ENCODE assay signal across 8 mouse cellular contexts in genomic region chr5:139371631-139372401, GRCm38 (mm10). TPM values are rescaled to one million over a fixed set of nuclear protein-coding genes. Genes with fewer than 3 reads are reported as not detected.
A peak's percentile ranks its signal among the peaks of the same experiment; 100 is the strongest.
DNase-seq lines count a peak whose midpoint lies in the region; ATAC-seq and TF ChIP-seq lines count a peak whose summit lies in the region.

No protein-coding gene starts in this region.

- TF ChIP-seq EP300 in liver, embryonic 14.5 days (IDR thresholded peaks at IDR 0.05; ENCODE audit: low read depth): peak; percentile 50

- DNase-seq in c-Kit-positive CD71-negative TER-119-negative erythroid progenitor cells, embryonic 14.5 days (ENCODE audit: low read depth): peak; percentile 87
- peak; percentile 91 for DNase-seq in forebrain, embryonic 10.5 days (ENCODE audit: extremely low spot score, low spot score)
- peak; percentile 97 for DNase-seq in kidney, postnatal 14 days
- peak; percentile 82 to 87 (median 85) for DNase-seq in liver, embryonic 14.5 days (ENCODE audit: low read depth in 3 of 3, low spot score in 3 of 3)
- DNase-seq in neural tube, embryonic 10.5 days (ENCODE audit: extremely low spot score, low spot score): peak; percentile 93

- peaks cover 26% of the 10 kb centered on the region; the same call in 1 of the 2 replicates for H3K36me3 ChIP-seq in E14TG2a.4 (ENCODE audit: insufficient read depth, low read length)
- H3K36me3 ChIP-seq in forebrain, embryonic 10.5 days (replicated peaks): no peaks in the 10 kb centered on the region
- H3K36me3 ChIP-seq in heart, embryonic 15.5 days: no peaks in the 10 kb centered on the region
- H3K36me3 ChIP-seq in liver, embryonic 14.5 days (replicated peaks; ENCODE audit: control insufficient read depth, insufficient read depth, low read depth): no peaks in the 10 kb centered on the region
- H3K36me3 ChIP-seq in stomach, embryonic 15.5 days: no peaks in the 10 kb centered on the region

- 3% methylated on average over 39 of the region's 39 CpGs for WGBS in forebrain, embryonic 10.5 days
- 1% methylated on average over 39 of the region's 39 CpGs for WGBS in heart, embryonic 15.5 days
- 2% methylated on average over 39 of the region's 39 CpGs for WGBS in liver, embryonic 14.5 days (ENCODE audit: insufficient replicate concordance)
- 1% methylated on average over 39 of the region's 39 CpGs for WGBS in stomach, embryonic 15.5 days

- no peaks in the 10 kb centered on the region for H3K9me3 ChIP-seq in E14TG2a.4 (ENCODE audit: low read length)
- H3K9me3 ChIP-seq in forebrain, embryonic 10.5 days: no peaks in the 10 kb centered on the region
- no peaks in the 10 kb centered on the region for H3K9me3 ChIP-seq in heart, embryonic 15.5 days (replicated peaks)
- no peaks in the 10 kb centered on the region for H3K9me3 ChIP-seq in liver, embryonic 14.5 days (ENCODE audit: control insufficient read depth, low read length)
- no peaks in the 10 kb centered on the region for H3K9me3 ChIP-seq in stomach, embryonic 15.5 days

- peak overlapping the region; percentile 84 for H3K9ac ChIP-seq in heart, embryonic 15.5 days
- peak overlapping the region; percentile 94 for H3K9ac ChIP-seq in liver, embryonic 14.5 days (replicated peaks)
- peak overlapping the region; percentile 73 for H3K9ac ChIP-seq in stomach, embryonic 15.5 days

- H3K4me3 ChIP-seq in E14TG2a.4 (replicated peaks; ENCODE audit: low read length): peak overlapping the region; percentile 79
- peak overlapping the region; percentile 70 for H3K4me3 ChIP-seq in forebrain, embryonic 10.5 days
- H3K4me3 ChIP-seq in heart, embryonic 15.5 days: peak overlapping the region; percentile 72
- H3K4me3 ChIP-seq in liver, embryonic 14.5 days (ENCODE audit: insufficient read depth in 1 of 2, low read depth in 2 of 2, low read length in 2 of 2): peak overlapping the region; percentile 54 to 59
- H3K4me3 ChIP-seq in stomach, embryonic 15.5 days (replicated peaks): peak overlapping the region; percentile 58

- H3K4me1 ChIP-seq in E14TG2a.4 (replicated peaks; ENCODE audit: low read depth, low read length): peaks cover 85% of the 10 kb centered on the region
- peaks cover 47% of the 10 kb centered on the region for H3K4me1 ChIP-seq in forebrain, embryonic 10.5 days
- H3K4me1 ChIP-seq in heart, embryonic 15.5 days (replicated peaks): peaks cover 34% of the 10 kb centered on the region
- H3K4me1 ChIP-seq in liver, embryonic 14.5 days (replicated peaks; ENCODE audit: control insufficient read depth in 2 of 2, insufficient read depth in 2 of 2, low read length in 1 of 2): peaks cover 34 to 67% of the 10 kb centered on the region in 2 experiments
- H3K4me1 ChIP-seq in stomach, embryonic 15.5 days: peaks cover 37% of the 10 kb centered on the region

- ATAC-seq in heart, embryonic 15.5 days (replicated peaks; ENCODE audit: insufficient number of reproducible peaks, insufficient read depth, low FRiP score, low read depth): peak; percentile 91
- ATAC-seq in liver, embryonic 14.5 days (ENCODE audit: insufficient read depth): peak; percentile 90
- peak; percentile 91 for ATAC-seq in stomach, embryonic 15.5 days (ENCODE audit: insufficient read depth, low FRiP score, low read depth)

- H3K27me3 ChIP-seq in E14TG2a.4 (ENCODE audit: insufficient read depth, low read length): no peaks in the 10 kb centered on the region
- H3K27me3 ChIP-seq in forebrain, embryonic 10.5 days (ENCODE audit: poor library complexity, severe bottlenecking): no peaks in the 10 kb centered on the region
- no peaks in the 10 kb centered on the region for H3K27me3 ChIP-seq in heart, embryonic 15.5 days
- H3K27me3 ChIP-seq in liver, embryonic 14.5 days (ENCODE audit: control insufficient read depth, insufficient read depth, low read length): no peaks in the 10 kb centered on the region
- no peaks in the 10 kb centered on the region for H3K27me3 ChIP-seq in stomach, embryonic 15.5 days (replicated peaks)

- TF ChIP-seq CTCF in E14TG2a.4 (conservative IDR thresholded peaks at IDR 0.05; ENCODE audit: low read length): no peak
- peak; percentile 40 for TF ChIP-seq CTCF in liver, embryonic 14.5 days (IDR thresholded peaks at IDR 0.05; ENCODE audit: low read depth)

- H3K27ac ChIP-seq in forebrain, embryonic 10.5 days: peak overlapping the region; percentile 95
- H3K27ac ChIP-seq in heart, embryonic 15.5 days: peak overlapping the region; percentile 86
- peak overlapping the region; percentile 83 for H3K27ac ChIP-seq in liver, embryonic 14.5 days
- H3K27ac ChIP-seq in stomach, embryonic 15.5 days: peak overlapping the region; percentile 79

- H3K4me2 ChIP-seq in heart, embryonic 15.5 days: peak overlapping the region; percentile 89
- H3K4me2 ChIP-seq in liver, embryonic 14.5 days (ENCODE audit: low read depth): peak overlapping the region; percentile 97
- peak overlapping the region; percentile 73 for H3K4me2 ChIP-seq in stomach, embryonic 15.5 days

RNA-seq across cellular contexts. Expression of gene Gpr146, which starts 5.7 kb away (rescaled TPM):
- 1.6 and 1.8 TPM in 2 replicates for polyA plus RNA-seq in forebrain, embryonic 10.5 days (2016; fragmentation: Nextera tagmentation; extraction: Ambion mirVana)
- 14.0 and 14.7 TPM in 2 replicates for polyA plus RNA-seq in heart, embryonic 15.5 days (2015; fragmentation: Nextera tagmentation; extraction: Ambion mirVana)
- polyA plus RNA-seq in liver, embryonic 14.5 days (2012; rRNA removed): 14.6 and 14.7 TPM in 2 replicates
- polyA plus RNA-seq in liver, embryonic 14.5 days (2014; fragmentation: Nextera tagmentation; extraction: Ambion mirVana): 18.4 and 20.1 TPM in 2 replicates
- polyA plus RNA-seq in stomach, embryonic 15.5 days (2015; fragmentation: Nextera tagmentation; extraction: Ambion mirVana): 2.7 and 3.3 TPM in 2 replicates

RNA-seq across cellular contexts. Expression of gene Cyp2w1, which starts 19.4 kb away (rescaled TPM):
- not detected in 2 replicates for polyA plus RNA-seq in forebrain, embryonic 10.5 days (2016; fragmentation: Nextera tagmentation; extraction: Ambion mirVana)
- polyA plus RNA-seq in heart, embryonic 15.5 days (2015; fragmentation: Nextera tagmentation; extraction: Ambion mirVana): 0.47 TPM in 1 of 2 replicates, not detected in the other
- polyA plus RNA-seq in liver, embryonic 14.5 days (2012; rRNA removed): 0.03 and 0.05 TPM in 2 replicates
- not detected in 2 replicates for polyA plus RNA-seq in liver, embryonic 14.5 days (2014; fragmentation: Nextera tagmentation; extraction: Ambion mirVana)
- polyA plus RNA-seq in stomach, embryonic 15.5 days (2015; fragmentation: Nextera tagmentation; extraction: Ambion mirVana): 8.5 and 11.6 TPM in 2 replicates

RNA-seq across cellular contexts. Expression of gene Cox19, which starts 20.6 kb away (rescaled TPM):
- polyA plus RNA-seq in forebrain, embryonic 10.5 days (2016; fragmentation: Nextera tagmentation; extraction: Ambion mirVana): 119 and 120 TPM in 2 replicates
- polyA plus RNA-seq in heart, embryonic 15.5 days (2015; fragmentation: Nextera tagmentation; extraction: Ambion mirVana): 69.7 and 77.3 TPM in 2 replicates
- polyA plus RNA-seq in liver, embryonic 14.5 days (2012; rRNA removed): 22.6 and 23.3 TPM in 2 replicates
- polyA plus RNA-seq in liver, embryonic 14.5 days (2014; fragmentation: Nextera tagmentation; extraction: Ambion mirVana): 61.4 and 62.3 TPM in 2 replicates
- 109 and 115 TPM in 2 replicates for polyA plus RNA-seq in stomach, embryonic 15.5 days (2015; fragmentation: Nextera tagmentation; extraction: Ambion mirVana)

RNA-seq across cellular contexts. Expression of gene C130050O18Rik, which starts 33.3 kb away (rescaled TPM):
- 0.15 and 0.34 TPM in 2 replicates for polyA plus RNA-seq in forebrain, embryonic 10.5 days (2016; fragmentation: Nextera tagmentation; extraction: Ambion mirVana)
- polyA plus RNA-seq in heart, embryonic 15.5 days (2015; fragmentation: Nextera tagmentation; extraction: Ambion mirVana): 0.63 and 0.76 TPM in 2 replicates
- 0.93 and 1.1 TPM in 2 replicates for polyA plus RNA-seq in liver, embryonic 14.5 days (2012; rRNA removed)
- polyA plus RNA-seq in liver, embryonic 14.5 days (2014; fragmentation: Nextera tagmentation; extraction: Ambion mirVana): 1.0 and 1.3 TPM in 2 replicates
- 0.72 and 1.1 TPM in 2 replicates for polyA plus RNA-seq in stomach, embryonic 15.5 days (2015; fragmentation: Nextera tagmentation; extraction: Ambion mirVana)

RNA-seq across cellular contexts. Expression of gene Adap1, which starts 46.4 kb away (rescaled TPM):
- 0.27 and 0.49 TPM in 2 replicates for polyA plus RNA-seq in forebrain, embryonic 10.5 days (2016; fragmentation: Nextera tagmentation; extraction: Ambion mirVana)
- 1.9 and 3.1 TPM in 2 replicates for polyA plus RNA-seq in heart, embryonic 15.5 days (2015; fragmentation: Nextera tagmentation; extraction: Ambion mirVana)
- 3.0 and 3.1 TPM in 2 replicates for polyA plus RNA-seq in liver, embryonic 14.5 days (2012; rRNA removed)
- 2.2 and 2.7 TPM in 2 replicates for polyA plus RNA-seq in liver, embryonic 14.5 days (2014; fragmentation: Nextera tagmentation; extraction: Ambion mirVana)
- polyA plus RNA-seq in stomach, embryonic 15.5 days (2015; fragmentation: Nextera tagmentation; extraction: Ambion mirVana): 12.3 and 13.0 TPM in 2 replicates

Comparison
In these comparisons a context has a peak if more than half of its experiments do, and no peak if none do; other contexts are left out.
1. Peak in every context shown above with its lines: DNase-seq, ATAC-seq, H3K4me3 ChIP-seq and H3K27ac ChIP-seq.